Mouse (Mus musculus): ENCODE measurements at regions not wholly inside any gene's neighbourhood (a gene's known extent, or its start where the extent isn't known, plus 50 kb on each side); places are given as distances from the start of the nearest gene placed in this dataset.

DNA sequence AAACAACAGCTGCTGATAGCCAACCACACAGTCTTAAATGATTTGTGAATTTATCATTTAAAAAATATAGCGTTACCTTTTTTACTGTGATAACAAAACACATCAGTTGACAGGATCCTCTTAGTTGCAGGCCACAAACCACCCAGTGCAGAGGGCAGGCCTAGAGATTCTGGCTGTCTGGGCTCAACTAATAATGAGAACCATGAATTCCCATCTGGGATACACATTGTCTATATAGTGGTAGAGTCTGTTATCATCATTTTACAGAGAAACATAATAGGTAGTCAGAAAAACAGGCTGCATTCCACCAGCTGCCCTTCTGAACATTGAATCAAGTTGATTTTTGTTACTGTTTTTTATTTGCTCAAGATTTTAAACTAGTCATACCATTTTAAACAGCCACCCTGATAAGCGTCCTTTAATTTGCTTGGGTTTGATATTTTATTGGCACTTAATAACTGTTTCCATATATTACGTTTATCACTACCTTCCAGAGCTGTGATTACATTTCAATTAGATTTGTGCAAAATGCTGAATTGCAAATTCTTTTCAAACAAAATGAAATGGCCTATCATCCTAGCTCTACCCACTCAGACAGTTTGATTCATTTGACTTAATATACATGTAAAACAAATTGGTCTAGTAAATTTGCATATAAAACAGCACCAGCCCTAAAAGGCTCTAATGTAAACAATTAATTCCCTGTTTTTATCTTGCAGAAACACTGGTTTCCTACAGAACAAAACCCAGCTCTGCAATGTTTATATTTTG lies 144.2 kb upstream of the Adam34 start:
- no peak for DNase-seq (ENCODE audit: low spot score)
- 86% methylated on average over 3 of the region's 3 CpGs for WGBS

More for the DNA sequence above, 144.2 kb upstream of the Adam34 start:
- Histone ChIP-seq H3K4me1 (ENCODE audit: control insufficient read depth, insufficient read depth, low read length) (no peaks in the 10 kb centered on the region), H3K36me3 (ENCODE audit: control insufficient read depth, insufficient read depth, low read length) (no peaks in the 10 kb centered on the region), H3K27ac (replicated peaks; ENCODE audit: low read depth, low read length) (no peak overlapping the region), H3K9ac (ENCODE audit: low read depth, low read length) (no peak overlapping the region), H3K4me3 (ENCODE audit: low read depth, low read length) (no peak overlapping the region), H3K4me2 (ENCODE audit: low read depth, low read length) (no peak overlapping the region), H3K27me3 (replicated peaks; ENCODE audit: control insufficient read depth, insufficient read depth, low read length) (no peaks in the 10 kb centered on the region), H3K9me3 (ENCODE audit: control insufficient read depth, low read length) (no peaks in the 10 kb centered on the region)
- no peak for ATAC-seq (ENCODE audit: low read depth)

All from embryonic facial prominence, embryonic 14.5 days (tissue).